Mouse (Mus musculus) heart, postnatal 4 days (tissue): ENCODE results near the gene Fcor. TPM values are rescaled to one million over a fixed set of nuclear protein-coding genes. Genes with fewer than 3 reads are reported as not detected.

Experiments
- DNase-seq: peaks from one replicate; pipeline ENCODE4 v3.0.0; 2021
- total RNA-seq, 2 experiments: library from RNA; stranded (reverse); gene quantifications; 2 replicates each; pipeline ENCODE4 v1.2.3; 2021

The Fcor gene
- total RNA-seq, 2 experiments from 2014 or later = 0.81 to 0.86 TPM

DNA sequence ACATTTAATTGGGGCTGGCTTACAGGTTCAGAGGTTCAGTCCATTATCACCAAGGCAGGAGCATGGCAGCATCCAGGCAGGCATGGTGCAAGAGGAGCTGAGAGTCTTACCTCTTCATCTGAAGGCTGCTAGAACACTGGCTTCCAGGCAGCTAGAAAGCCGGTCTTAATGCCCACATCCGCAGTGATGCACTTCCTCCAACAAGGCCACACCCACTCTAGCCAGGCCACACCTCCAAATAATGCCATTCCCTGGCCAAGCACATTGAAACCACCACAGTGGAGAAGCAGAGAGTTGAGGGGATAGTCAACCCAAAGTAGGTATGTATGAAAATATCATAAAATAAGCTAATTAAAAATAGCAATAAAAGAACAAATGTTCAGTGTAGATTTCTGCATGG lies 1.8 kb downstream of the Fcor start:
- DNase-seq = no peak

DNA sequence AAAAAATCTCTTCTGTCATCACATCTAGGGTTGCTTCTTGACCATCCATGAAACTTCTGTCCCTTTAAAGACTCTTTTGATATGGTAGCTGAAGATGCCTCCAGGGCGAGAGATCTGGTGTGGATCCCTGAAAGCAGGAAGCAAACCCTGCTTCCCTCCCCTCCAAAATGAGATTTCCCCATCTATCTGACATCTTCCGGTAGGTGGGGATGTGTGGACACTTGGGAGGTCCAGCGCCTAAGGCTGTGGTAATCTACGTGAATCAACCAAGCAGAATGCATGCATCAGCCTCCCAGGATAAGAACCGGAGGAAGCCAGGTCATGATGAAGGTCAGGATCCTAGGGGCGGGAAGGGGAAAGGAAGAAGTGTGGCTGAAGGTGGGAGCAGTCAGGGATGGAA lies 6.7 kb downstream of the Fcor start, which contains the start of gene Mcemp1:
Gene Mcemp1 (plus strand): TSS at position 248 of the 400 bp plus-strand sequence.
- no peak for DNase-seq

DNA sequence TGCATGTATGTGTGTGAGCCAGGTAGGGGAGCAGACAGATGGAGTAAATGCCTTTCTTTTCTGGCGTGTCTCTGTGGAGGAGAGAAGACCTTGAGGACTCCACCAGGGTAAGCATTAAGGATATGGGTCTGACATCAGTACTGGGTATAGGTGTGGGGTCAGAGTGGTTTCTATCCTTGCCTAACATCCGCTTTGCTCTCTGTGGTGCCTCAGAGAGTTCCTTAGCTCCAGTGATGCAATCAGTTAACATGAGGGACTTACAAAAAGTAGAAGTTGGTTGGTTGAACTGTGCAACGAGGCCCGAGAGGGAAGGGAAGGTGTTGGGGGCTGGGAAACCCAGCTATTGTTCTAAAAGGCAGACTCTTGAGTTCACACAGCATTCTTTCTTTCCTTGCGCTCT lies 7.8 kb downstream of the Fcor start:
- DNase-seq = no peak

DNA sequence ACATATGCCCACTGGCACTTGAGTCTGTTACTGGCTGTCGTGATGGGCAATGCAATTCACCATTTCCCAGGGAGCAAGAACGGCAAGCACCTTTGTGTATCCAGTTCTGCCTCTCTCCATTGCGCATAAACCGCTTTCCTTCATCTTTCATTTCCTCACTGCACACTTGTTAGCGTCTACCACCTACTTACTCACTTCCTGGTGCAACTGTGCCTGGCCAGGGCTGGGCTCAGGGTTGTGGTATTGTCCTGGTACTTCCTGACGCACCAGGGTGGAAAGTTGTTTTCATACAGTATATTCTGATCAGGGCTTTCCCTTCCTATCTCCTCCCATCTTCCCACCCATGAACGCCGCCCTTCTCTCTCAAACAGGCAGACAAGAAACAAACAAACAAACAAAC lies 11.3 kb downstream of the Fcor start:
- DNase-seq = no peak

DNA sequence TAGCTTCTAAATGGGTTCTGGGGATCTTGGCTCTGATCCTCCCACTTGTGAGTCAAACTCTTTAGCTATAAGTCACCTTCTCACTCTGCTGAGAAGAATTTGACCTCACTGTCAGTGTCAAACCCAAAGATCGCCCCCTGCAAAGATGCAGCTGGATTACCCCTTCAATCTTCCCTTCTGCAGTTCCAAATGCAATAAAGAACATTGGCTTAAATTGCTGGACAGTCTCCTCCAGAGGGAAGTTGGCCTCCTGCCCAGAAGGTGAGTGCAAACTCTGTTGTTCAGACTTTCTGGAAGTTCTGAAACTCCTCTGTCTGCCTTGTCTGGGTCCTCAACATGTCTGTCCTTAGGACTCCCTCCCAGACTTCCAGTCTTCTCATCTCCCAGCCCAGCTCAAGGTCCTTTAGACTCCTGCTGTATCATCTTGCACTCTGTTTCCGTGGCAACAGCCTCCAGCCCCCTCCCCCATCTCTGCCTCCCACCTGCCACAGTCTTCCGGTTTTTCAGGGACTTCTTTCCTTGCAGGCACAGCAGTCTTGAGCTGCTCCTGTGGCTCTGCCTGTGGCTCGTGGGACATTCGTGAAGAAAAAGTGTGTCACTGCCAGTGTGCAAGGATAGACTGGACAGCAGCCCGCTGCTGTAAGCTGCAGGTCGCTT lies 15.3 kb downstream of the Fcor start:
- DNase-seq = no peak

DNA sequence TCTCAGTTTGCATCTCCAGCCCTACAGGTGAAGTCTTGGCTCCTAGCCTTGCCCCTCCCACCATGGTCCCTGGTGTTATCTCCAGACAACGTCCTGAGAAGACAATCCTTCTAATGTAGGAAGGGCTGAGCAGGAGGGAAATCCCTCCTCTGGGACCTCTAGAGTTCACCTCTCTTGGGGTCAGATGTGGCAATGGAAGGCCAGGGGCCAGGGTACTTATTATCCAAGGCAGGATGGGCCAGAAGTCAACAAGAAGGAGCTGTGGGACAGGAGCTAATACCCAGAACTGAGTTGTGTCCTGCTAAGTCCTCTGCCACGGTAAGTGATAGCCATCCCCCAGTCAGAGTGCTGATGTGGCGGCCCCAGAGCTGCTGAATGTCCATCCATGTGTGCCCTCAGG lies 16.6 kb downstream of the Fcor start, which contains the start of gene Retn:
Gene Retn (plus strand): TSS at position 245 of the 400 bp plus-strand sequence.
- no peak for DNase-seq

DNA sequence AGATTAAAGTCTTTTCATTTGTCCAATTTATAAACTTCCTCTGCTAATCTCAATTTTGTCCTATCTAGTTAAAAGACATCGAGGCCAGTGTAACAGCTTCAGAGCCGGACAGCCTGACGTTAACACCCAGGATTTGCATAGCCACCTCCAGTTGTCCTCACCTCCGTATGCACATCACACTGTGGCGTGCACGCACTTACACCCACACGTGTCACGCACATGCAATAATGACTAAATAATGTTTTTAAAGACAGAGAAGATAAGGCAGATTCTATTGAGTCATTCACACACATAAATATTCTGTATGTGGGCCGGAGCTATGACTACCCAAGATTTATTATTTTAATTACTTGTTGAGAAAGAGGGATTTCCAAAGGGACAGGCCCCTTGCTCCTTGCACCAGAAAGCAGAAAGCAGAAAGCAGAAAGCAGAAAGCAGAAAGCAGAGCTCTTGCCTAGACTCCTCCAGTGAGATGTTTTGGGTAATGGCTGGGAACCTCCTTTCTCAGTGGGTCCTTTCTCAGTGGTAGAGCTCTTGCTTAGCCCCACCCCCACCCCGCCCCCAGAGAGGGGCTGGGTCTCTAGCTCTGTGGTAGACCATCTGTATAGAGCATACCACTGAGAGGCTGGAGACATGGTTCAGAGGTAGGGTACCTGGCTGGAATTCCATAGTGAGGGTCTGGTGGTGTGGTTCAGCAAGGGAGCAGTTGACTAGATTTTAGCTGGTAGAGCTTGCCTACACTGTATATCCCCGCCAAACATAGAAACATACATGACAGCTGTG lies 17.2 kb downstream of the Fcor start:
- DNase-seq = no peak

DNA sequence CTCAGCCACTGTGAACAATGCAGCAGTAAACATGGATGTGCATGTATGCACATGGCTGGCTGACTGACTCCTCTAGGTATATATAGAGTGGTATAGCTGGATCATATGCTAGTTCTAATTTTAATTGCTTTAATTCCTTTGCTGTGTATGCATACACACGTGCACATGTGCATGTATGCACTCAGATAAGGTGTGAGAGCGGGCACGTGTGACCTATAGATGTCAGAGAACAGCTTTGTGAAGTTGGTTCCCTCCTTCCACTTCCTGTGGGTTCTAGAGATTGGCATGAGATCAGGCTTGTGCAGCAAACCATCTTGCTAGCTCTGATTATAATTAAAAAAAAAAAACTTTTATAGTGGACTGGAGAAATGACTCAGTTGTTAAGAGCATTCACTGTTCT lies 19.3 kb downstream of the Fcor start:
- no peak for DNase-seq

DNA sequence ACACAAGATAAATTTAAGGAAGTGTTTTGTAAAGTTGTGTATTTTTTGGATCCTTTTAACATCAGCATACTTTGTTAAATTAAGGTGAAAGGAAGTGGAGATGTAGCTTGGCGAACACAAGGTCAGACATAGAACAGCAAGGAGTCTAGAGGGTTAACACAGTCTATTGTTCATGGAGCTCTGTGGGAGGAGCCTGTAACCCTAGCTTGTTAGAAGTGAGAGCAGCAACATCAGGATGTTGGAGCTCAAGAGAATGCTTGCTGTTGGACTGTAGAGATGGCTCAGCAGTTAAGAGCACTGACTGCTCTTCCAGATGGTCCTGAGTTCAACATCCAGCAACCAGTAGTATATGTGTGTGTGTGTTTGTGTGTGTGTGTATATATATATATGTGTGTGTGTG lies 23.2 kb downstream of the Fcor start:
- DNase-seq = no peak

DNA sequence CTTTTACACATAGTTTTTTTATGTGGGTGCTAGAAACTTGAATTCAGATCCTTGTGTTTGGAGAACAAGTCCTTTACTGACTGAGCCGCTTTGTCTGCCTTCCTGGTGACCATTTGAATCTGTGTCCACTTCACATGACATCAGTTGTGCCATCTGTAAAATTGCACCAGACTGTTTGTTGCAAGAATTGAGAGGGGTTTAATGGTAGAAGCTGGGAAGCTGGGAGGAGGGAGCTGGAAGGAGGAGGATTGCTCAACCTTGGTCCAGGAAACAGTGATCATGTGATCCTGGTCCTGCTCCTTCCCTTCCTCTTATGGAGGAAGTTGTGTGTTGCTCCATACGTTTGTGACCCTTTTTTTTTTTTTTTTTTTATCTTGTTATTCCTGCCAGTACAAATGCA lies 23.9 kb downstream of the Fcor start:
- DNase-seq = no peak

DNA sequence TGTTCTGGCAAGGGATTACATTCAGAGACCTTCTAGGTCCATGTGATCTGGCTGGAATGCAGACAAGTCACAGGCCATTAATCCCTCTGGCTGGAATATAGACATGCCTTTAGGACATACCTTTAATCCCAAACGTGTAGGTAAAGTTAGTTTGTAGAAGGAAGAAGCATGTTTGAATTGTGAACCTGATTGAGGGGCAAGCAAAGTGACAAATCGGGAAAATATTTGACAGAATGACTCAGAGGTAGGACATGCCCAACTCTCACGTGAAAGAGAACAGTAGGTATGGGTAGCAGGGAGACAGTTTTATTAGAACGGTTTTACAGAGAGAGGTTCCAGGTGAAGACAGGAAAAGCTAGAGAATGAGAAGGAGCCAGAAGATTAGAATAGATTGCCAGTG lies 24.6 kb downstream of the Fcor start:
- DNase-seq = no peak

DNA sequence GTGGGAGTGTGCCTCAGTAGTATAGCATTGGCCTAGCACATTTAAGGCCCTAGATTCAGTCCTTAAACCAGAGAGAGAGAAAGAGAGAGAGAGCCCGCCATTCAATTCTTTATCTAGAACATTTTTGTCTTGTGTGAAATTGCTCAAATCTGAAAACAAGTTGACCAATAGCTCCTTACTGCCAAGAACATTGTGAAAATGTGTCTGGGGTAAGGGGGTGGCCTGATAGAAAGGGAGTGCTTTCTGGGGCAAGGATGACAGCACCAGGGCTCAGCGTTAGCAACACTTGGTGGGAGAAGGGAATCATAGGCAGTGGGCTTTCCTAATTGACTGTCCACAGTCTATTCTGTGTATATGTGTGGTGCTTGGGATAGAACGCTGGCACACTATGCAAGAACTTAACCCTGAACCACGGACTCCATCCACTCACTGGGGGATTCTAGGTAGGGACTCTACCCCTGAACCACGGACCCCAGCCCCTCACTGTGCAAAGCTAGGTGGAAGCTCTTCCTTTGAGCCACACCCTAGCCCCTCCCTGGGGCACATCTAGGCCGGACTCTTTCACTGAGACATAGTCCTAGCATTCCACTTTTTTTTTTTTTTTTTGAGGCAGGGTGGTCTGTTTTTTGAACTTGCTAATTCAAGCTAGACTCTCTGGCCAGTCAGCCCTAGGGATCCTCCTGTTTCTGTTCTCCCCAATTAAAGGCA lies 25.2 kb downstream of the Fcor start:
- no peak for DNase-seq

DNA sequence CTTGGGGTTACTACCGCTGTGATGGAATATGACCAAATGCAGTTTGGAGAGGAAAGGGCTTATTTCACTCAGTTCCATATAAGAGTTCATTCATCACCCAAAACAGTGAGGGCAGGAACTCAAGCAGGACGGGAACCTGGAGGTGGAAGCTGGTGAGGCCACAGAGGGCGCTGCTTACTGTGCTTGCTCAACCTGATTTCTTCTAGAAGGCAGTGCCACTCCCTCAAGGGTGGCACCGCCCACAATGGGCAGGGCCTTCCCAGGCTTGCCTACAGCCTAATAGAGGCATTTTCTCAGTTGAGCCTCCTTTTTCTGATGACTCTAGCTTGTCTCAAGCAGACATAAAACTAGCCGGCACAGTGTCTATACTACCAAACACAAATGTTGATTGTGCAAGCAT lies 26.4 kb downstream of the Fcor start:
- DNase-seq = peak; percentile 37

DNA sequence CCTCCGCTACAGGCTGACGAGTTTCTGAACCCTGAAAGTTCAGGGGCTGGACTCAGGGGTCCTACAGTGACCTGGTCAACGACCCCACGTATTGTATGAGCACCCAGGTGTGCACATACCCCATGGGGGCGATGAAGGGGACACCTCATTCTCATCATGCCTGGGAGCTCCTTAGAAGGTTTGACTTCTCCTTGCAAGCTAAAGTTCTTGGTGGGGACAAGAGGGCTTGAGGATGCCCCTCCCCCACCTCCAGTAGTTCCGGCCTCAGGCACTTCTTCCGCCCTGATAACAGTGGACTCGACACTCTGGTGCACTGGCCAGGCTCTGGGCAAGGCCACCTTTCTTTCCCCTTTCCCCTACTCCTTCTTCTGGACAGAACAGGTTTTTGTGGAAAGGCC lies 40.7 kb downstream of the Fcor start:
- no peak for DNase-seq

DNA sequence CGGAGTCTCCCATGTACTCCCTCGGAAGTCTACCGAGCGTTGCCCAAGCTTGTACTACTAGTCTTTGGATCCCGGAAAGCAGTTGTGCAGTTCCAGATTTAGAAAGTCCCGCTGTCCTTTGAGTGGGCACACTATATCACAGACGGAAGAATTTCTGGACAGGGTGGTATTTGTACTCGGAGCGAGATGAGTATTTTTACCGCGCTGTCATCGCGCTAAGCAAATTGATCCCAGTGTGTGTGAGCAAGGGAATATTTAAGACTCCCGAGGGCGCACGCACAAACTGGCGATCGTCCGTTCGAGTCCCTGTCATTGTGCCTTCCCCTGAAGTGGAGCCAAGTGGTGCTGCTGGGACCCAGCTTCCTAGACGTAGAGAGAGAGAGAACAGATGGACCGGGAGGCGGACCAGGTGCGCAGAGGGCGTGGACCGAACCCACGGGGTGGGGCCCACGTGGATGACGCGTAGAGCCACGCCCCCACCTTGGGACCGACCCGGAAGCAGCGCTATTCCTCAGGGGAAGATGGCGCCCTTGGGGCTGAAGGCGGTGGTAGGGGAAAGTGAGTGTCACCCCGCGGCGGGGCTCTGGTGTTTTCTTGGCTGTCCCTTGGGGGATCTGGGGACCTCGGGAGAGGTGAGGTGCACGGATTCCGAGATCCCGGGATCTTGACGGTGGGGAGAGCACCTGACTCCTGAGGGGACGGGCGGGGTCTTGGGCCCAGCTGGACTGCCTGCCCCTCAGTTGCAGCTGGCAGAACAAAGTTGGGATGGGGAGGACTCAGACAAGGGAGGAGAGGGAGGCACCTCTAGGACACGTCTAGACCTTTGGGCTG lies 41.3 kb downstream of the Fcor start, which contains the start of gene Stxbp2:
Gene Stxbp2 (plus strand): TSS at position 309 of the 831 bp plus-strand sequence.
- DNase-seq = peak; percentile 60

DNA sequence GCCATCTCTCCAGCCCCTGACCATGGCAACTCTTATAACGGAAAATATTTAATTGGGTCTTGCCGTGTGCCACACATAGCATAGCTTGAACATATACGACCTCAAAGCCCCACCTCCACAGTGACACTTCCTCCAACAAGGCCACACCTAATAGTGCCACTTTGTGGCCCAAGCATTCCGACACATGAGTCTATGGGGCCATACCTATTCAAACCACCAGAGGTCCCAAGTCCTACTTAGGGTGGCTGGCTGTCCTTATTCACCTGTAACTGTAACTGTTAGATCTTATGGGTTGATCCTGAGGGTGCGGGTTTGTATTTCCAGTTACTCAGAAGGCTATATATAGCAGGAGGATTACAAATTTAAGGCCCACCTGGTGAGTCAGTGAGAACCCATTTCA lies 44.1 kb downstream of the Fcor start:
- DNase-seq = peak; percentile 38

DNA sequence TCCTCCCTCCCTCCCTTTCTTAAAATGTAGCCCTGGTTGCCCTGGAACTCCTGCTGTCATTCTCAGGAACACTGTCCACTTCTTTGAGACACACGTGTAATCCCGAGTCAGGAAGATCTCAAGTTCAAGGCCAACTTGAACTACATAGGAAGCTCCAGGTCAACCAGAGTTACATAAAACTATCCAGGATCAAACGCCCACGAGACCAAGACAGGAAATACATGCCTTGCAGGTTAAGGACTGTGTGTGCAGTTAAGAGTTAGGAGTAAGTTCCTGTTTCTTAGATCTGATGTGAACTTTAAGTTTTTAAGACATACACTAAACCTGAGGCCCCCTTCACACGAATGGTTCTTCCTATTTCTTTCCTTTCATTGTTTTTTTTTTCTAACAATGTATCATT lies 45.2 kb downstream of the Fcor start:
- no peak for DNase-seq

DNA sequence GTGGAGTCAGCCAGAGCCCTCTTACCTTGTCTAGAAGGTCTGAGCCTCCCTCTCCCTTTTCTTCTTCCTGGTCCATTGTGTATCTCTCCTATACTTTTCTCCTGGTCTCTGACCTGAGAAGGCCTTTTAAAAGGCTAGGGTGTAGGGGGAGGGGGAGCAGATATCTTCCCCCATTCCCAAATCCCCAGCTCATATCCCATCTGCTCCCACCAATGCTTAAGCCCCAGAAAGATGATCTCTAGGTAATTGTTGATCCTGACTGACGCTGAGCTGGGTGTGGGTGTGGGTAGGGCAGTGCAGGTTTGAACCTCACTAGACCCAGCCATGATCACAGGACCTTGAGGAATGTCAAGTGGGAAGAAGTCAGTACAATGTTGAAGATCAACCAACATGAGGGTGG lies 46.7 kb downstream of the Fcor start, which contains the start of gene Pcp2:
Gene Pcp2 (minus strand): TSS at position 101 of the 400 bp plus-strand sequence.
- no peak for DNase-seq

DNA sequence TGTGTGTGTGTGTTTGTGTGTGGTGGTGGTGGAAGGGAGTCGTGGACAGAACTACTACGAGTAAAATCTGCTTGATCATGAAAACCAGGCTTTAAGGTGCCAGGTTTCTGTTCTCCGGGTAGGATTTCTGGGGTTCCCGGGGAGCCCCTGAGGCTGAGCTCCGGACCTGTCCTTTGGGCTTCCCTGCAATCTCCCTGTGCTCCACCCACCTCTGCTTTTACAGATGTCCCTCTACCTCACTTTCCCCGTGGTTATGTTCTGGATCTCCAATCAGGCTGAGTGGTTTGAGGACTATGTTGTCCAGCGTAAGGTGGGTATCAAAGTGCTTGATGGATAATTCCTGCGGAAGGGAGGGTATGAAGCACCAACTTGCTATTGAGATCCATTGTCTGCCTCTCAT lies 50.0 kb downstream of the Fcor start:
- no peak for DNase-seq

DNA sequence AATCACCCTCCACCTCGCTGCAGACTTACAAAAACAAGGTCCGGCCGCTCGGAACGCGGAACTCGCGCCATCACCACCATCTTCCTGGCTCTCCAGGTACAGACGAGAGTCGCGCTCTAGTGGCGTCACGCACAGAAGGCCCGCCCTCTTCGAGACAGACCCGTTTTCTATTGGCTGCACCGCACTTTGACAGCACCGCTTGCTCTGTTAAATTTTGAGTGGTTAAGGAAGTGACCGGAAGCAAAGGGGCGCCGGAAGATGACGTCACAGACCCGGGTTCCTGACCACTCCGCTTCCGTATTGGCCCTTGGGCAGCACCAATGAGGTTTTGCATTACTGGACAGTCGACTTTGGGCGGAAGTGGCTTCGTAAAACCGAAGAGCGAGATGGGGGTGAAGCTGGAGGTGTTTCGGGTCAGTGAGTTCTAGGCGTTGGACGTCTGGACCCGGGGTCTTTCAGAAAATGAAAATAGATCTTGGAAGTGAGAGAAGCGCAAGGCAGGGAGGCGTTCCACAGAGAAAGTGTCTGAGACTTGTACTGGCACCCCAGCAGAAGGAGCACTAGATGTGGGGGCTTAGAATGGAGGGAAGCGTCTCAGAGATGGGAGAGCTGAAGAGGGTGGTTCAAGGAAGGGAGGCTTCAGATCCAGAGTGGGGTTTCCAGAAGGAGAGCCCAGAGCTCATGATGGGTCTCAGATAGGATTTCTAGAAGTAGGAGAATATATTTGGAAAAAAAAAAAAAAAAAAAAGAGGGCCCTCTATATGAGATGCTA lies 50.8 kb downstream of the Fcor start, which contains the start of the genes Xab2 and Pet100:
Gene Xab2 (minus strand): TSS at position 118 of the 772 bp plus-strand sequence.
Gene Pet100 (plus strand): TSS at position 350 of the 772 bp plus-strand sequence.
- peak; percentile 99 for DNase-seq
